Mouse (Mus musculus): ENCODE data around the gene Necab2.

The Necab2 gene

DNA sequence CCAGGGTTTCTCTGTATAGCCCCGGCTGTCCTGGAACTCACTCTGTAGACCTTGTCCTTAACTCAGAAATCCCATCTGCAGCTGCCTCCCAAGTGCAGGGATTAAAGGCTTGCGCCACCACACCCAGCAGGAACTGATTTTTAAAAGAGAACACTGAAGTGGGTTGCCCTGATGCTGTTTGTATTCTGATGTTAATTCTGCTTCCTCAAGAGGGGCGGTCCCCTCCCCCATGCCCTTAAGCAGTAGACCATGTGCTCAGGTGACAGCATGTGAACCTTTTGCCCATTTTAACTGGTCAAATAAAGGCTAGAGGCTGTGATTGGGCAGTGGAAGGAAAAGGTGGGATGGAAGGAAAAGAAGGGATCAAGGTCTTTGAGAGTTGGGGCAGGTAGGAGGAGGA lies 69.2 kb downstream of the Necab2 start:
- DNase-seq (ENCODE audit: low read depth, low spot score) = peak; percentile 99

DNA sequence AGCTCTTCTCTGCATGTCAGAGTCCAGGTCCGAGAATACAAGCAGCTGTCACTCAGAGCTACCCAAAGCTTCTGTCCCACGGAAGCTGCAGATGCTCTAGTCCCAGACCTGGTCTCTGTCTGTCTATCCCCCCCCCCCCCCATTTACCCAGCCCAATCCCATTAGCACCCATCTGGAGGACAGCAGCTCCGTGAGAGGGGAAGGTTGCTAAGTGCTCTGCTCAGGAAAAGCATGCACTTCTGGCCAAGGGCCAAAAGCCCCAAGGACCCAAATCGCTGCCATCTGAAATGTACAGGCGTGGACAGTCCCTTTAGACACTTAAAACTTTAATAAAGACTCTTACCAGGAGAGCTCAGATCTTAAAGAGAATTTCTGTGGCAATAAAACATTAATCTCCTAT lies 70.2 kb downstream of the Necab2 start:
- DNase-seq (ENCODE audit: low read depth, low spot score) = no peak

DNA sequence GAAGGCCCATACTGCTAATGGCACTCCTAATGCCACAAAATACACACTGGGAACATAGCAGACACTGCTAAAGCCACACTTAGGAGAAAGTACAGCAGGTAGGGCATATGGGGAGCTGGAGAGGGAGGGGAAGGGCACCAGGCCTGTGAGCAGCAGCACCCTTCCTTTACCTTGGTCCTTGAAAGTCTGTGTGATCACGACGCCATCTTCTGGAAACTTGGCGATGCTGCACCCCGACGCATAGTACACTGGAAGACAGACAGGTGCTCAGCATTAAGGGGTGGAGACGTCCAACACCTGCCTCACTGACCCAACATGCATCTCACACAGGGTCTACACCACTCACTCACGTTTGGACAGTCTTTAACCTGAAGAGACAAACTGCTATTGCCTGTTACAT lies 73.6 kb downstream of the Necab2 start:
- DNase-seq (ENCODE audit: low read depth, low spot score) = peak; percentile 81

Data from ES-CJ7 (cell line).